Mouse (Mus musculus): ENCODE measurements around the gene Rsph3a. TPM values are rescaled to one million over a fixed set of nuclear protein-coding genes. Genes with fewer than 3 reads are reported as not detected.
"Not testable (repeated sequence)": the region's sequence is repeated elsewhere in the genome, so short reads cannot be mapped to it uniquely, and the experiment has no call there.

The Rsph3a gene
- polyA plus RNA-seq, 1 experiment = 33.6 TPM

DNA sequence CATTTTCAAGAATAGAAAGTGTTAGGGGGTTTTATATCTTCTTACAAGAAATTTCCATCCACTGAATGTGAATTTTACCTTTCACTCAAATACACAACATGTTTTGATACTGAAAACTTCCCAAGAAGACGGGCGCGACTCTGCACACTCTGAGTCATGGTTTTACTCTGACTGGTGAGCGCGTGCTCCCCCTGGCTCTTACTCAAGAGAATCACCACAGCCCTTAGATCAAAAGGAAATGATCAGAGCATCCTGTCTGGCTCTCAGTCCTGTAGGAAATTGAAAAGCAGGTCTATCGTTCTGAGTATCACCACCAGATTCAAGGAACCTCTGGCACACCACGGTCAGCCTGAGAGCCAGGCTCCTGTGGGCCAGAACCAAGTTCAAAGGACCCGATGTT, 5.8 kb upstream of the Rsph3a start:
- H3K27me3 ChIP-seq (ENCODE audit: control insufficient read depth, insufficient read depth, low read length) = no peaks in the 10 kb centered on the region
- no peak overlapping the region for H3K27ac ChIP-seq (ENCODE audit: insufficient read depth, low read length)
- no peak overlapping the region for H3K4me3 ChIP-seq (replicated peaks; ENCODE audit: insufficient read depth, low read depth, low read length)
- DNase-seq = no peak
- no peak for TF ChIP-seq POLR2A (IDR thresholded peaks at IDR 0.05; ENCODE audit: borderline replicate concordance, insufficient read depth, low read length)
- TF ChIP-seq CTCF (IDR thresholded peaks at IDR 0.05; ENCODE audit: borderline replicate concordance, insufficient read depth, low read depth, low read length) = no peak
- H3K4me1 ChIP-seq (ENCODE audit: control insufficient read depth, insufficient read depth, low read length) = no peaks in the 10 kb centered on the region
- WGBS = 59% methylated on average over 8 of the region's 8 CpGs

DNA sequence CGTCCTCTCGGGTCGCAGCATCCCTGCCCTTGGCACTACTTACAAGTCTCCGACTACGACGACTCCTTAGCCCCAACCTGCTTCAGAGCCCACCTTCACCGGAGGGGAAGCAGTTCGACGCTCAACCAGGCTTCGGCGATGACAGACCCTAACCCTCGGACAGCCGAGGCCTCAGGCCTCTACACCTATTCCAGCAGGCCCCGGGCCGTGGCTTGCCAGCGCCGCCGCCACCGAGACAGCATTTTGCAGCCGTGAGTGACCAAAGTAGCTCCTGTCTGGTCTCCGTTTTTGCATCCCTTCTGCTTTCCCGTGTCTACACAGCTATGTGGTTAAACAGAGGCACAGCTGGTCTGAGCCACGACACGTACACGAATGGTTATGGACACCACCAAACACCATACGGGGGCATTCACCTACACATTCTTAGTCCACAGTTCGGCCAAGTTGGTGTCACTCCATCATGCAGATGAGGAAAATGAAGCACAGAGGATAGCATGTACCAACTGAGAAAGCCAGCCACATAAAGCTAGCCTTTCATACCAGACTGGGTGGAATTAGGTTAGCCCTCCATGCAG, 726 bp downstream of the Rsph3a start:
- 0% methylated on average over 20 of the region's 27 CpGs for WGBS
- not testable (repeated sequence) for H3K27me3 ChIP-seq (ENCODE audit: control insufficient read depth, insufficient read depth, low read length); DNase-seq; H3K4me1 ChIP-seq (ENCODE audit: control insufficient read depth, insufficient read depth, low read length)
- Histone ChIP-seq H3K27ac (ENCODE audit: insufficient read depth, low read length) (peak overlapping the region; percentile 66; the same call in 1 of the 2 replicates), H3K4me3 (replicated peaks; ENCODE audit: insufficient read depth, low read depth, low read length) (peak overlapping the region; percentile 96)

DNA sequence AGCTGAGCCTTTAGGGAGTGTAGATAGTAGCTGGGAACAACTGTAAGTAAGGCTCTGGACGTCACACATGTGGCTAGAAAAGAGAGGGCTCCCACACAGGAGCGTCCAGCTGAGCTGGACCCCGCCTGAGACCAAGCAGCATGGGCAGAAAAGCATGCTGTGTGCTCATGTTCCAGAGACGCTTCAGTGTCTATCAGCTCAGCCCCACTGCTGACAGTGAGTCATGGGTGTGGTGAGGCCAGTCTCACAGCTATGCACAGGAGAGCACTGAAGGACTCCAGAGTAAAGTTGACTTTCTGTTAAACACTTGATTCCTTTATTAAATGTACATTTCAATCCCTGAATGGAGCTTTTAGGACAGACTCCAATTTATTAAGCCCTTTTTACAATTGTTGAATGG, 5.9 kb downstream of the Rsph3a start:
- no CpG with 5 or more reads among the region's 4 CpGs for WGBS
- H3K27ac ChIP-seq (ENCODE audit: insufficient read depth, low read length); H3K4me1 ChIP-seq (ENCODE audit: control insufficient read depth, insufficient read depth, low read length); DNase-seq; H3K27me3 ChIP-seq (ENCODE audit: control insufficient read depth, insufficient read depth, low read length); H3K4me3 ChIP-seq (replicated peaks; ENCODE audit: insufficient read depth, low read depth, low read length): not testable (repeated sequence)

DNA sequence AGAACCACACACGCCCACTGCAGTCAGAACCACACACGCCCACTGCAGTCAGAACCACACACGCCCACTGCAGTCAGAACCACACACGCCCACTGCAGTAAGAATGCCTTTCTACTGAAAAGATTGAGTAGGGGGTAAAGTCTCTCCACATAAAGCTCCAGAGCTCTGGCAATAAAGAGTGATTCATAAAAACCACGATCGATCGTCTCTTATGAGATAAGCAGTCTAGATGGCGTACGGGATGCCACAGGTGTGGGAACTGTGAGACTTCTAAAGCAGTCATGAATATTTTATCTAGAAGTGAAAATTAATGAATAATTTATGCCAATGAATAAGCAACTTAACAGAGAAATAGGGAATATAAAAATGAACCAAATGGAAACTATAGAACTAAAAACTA, 11.8 kb downstream of the Rsph3a start:
- H3K27me3 ChIP-seq (ENCODE audit: control insufficient read depth, insufficient read depth, low read length) = not testable (repeated sequence)
- WGBS = 96% methylated on average over 9 of the region's 9 CpGs

DNA sequence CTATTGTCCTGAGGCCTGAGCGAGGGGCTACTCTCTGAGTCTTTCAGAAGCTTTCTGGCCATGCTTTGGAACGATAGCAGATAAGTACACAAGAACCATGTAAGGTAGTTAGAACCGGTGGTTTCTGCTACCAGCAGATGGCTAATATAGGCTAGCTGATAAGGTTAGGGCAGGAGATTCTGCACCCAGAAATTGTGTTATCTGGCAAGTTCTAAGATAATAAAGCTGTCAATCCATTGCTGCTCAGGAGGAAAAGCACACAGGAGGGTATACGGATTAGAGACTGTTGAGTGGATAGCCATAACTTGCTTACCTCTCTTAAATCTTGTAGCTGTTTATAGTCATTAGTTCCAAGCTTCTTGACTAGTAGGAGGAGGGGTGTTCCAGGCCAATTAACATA, 17.9 kb downstream of the Rsph3a start:
- 98% methylated on average over 4 of the region's 4 CpGs for WGBS
- not testable (repeated sequence) for H3K27ac ChIP-seq (ENCODE audit: insufficient read depth, low read length)

More for the DNA sequence above, 11.8 kb downstream of the Rsph3a start:
- not testable (repeated sequence) for H3K4me1 ChIP-seq (ENCODE audit: control insufficient read depth, insufficient read depth, low read length); H3K27ac ChIP-seq (ENCODE audit: insufficient read depth, low read length); DNase-seq; H3K4me3 ChIP-seq (replicated peaks; ENCODE audit: insufficient read depth, low read depth, low read length)

DNA sequence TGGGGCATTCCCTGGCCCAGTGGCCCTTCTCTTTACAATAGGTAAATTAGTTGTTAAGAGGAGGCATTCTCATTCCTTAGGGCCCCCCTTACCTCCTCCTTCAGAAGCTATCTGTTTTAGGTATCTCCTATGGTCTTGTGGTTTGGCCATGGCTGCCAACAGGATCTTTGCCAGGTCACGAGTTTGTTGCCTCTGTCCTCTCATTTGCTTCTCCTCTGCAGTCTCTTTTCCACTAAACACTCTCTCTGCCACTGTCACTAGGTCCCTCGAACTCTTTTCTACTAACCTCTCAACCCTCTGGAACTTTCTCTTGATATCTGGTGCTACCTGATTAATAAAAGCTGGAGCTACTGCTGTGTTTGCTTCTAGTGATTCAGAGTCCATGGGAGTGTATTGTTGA, 19.0 kb downstream of the Rsph3a start:
- H3K4me1 ChIP-seq (ENCODE audit: control insufficient read depth, insufficient read depth, low read length); H3K27ac ChIP-seq (ENCODE audit: insufficient read depth, low read length); H3K27me3 ChIP-seq (ENCODE audit: control insufficient read depth, insufficient read depth, low read length); H3K4me3 ChIP-seq (replicated peaks; ENCODE audit: insufficient read depth, low read depth, low read length); DNase-seq: not testable (repeated sequence)
- 75% methylated on average over 2 of the region's 2 CpGs for WGBS

More for the DNA sequence above, 17.9 kb downstream of the Rsph3a start:
- H3K4me1 ChIP-seq (ENCODE audit: control insufficient read depth, insufficient read depth, low read length); H3K27me3 ChIP-seq (ENCODE audit: control insufficient read depth, insufficient read depth, low read length); DNase-seq; H3K4me3 ChIP-seq (replicated peaks; ENCODE audit: insufficient read depth, low read depth, low read length): not testable (repeated sequence)

DNA sequence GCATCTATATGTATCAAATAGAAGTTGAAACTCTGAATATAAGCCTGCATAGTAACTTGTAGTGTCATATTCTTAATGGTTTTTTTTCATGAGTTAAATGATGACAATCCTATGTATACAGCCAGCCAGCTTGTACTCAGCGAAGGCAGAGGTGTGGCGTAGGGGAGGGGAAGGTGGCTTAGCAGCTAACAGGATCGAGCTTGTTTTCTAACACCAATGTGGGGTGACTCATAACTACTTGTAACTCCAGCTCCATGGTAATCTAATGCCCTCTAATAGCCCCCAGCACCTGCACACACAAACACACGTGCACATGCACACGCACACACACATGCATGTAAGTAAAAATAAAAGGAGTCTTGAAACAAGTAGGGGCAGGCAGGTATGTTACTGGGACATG, 23.1 kb downstream of the Rsph3a start:
- WGBS = 100% methylated on average over 4 of the region's 5 CpGs
- H3K27me3 ChIP-seq (ENCODE audit: control insufficient read depth, insufficient read depth, low read length); H3K4me1 ChIP-seq (ENCODE audit: control insufficient read depth, insufficient read depth, low read length); DNase-seq; H3K4me3 ChIP-seq (replicated peaks; ENCODE audit: insufficient read depth, low read depth, low read length); H3K27ac ChIP-seq (ENCODE audit: insufficient read depth, low read length): not testable (repeated sequence)

DNA sequence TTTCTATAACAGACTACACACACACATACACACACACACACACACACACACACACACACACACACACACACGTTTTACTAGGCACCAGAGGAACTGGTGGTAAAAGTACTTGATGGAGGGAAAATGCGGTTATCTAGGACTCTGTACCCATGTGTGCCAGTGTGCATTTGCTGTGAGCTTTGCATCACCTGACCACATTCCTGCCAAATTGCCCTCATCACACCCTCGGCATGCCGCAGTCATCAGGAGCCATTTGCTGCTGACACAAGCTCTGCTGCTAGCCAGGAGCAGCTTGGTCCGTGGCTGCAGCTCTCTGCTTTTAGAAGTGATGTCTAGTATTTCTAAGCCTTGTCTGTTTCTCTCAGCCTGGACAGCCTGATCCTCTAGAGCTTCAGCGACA, 24.4 kb downstream of the Rsph3a start:
- WGBS = 24% methylated on average over 2 of the region's 6 CpGs
- not testable (repeated sequence) for DNase-seq; H3K27ac ChIP-seq (ENCODE audit: insufficient read depth, low read length); H3K27me3 ChIP-seq (ENCODE audit: control insufficient read depth, insufficient read depth, low read length); H3K4me3 ChIP-seq (replicated peaks; ENCODE audit: insufficient read depth, low read depth, low read length); H3K4me1 ChIP-seq (ENCODE audit: control insufficient read depth, insufficient read depth, low read length)

DNA sequence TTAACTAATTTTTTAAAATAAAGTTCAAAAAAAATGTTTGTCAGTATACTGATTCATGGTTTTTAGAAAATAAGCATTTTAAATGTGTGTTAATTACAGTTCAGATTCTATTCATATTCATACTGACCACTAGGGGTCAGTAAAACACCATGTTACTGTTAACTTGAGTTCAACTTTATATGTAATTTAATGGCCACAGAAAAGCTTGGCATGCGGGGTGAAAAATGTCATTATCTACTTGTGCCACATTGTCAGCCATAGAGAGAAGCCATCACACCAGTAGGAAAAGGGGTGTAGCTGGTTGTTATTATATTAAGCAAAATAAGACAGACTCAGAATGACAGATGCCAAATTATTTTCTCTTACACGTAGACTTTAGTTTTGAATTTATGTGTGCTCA, 38.1 kb downstream of the Rsph3a start:
- H3K4me3 ChIP-seq (replicated peaks; ENCODE audit: insufficient read depth, low read depth, low read length); H3K27ac ChIP-seq (ENCODE audit: insufficient read depth, low read length); H3K4me1 ChIP-seq (ENCODE audit: control insufficient read depth, insufficient read depth, low read length); DNase-seq; H3K27me3 ChIP-seq (ENCODE audit: control insufficient read depth, insufficient read depth, low read length): not testable (repeated sequence)
- WGBS = 77% methylated on average over 1 of the region's 2 CpGs

DNA sequence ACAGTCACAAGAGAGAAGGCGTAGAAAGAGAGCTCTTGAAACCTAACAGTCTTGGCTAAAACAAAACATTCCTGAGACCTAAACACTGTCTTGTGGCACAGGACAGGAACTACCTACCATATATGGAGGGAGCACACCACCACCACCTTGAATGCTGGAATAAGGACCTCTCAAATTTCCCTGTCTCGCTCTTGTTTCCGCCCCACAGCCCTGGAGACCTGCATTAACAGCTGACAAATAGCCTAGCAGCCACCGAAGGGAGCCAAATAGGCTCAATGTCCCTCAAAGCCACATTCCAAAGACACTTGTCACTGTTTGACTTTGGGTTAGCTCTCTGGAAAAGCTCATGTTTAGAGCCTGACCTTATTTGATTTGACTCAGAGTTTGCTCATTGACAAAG, 40.2 kb downstream of the Rsph3a start:
- not testable (repeated sequence) for H3K27ac ChIP-seq (ENCODE audit: insufficient read depth, low read length); DNase-seq; H3K27me3 ChIP-seq (ENCODE audit: control insufficient read depth, insufficient read depth, low read length); H3K4me1 ChIP-seq (ENCODE audit: control insufficient read depth, insufficient read depth, low read length); H3K4me3 ChIP-seq (replicated peaks; ENCODE audit: insufficient read depth, low read depth, low read length)
- WGBS = 55% methylated on average over 4 of the region's 4 CpGs

DNA sequence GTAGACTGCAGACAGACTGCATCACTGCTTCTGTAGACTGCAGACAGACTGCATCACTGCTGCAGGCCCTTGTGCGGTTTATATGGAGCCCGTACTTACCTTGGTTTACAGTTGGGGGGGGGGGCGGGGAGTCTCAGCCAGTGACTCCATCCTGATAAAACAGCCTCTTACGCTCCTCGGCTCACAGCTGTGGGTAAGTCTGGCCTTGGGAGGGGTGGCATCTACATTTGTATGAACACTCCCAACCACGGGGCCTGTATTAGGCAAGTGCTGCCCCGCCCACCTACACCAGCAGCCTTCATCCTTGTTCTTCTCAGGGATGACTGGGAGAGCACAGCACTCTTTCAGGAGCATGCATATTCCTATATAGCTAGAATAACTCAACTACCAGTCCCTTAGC, 41.6 kb downstream of the Rsph3a start:
- H3K4me1 ChIP-seq (ENCODE audit: control insufficient read depth, insufficient read depth, low read length); H3K27ac ChIP-seq (ENCODE audit: insufficient read depth, low read length); H3K27me3 ChIP-seq (ENCODE audit: control insufficient read depth, insufficient read depth, low read length); DNase-seq; H3K4me3 ChIP-seq (replicated peaks; ENCODE audit: insufficient read depth, low read depth, low read length): not testable (repeated sequence)
- WGBS = 78% methylated on average over 7 of the region's 7 CpGs

DNA sequence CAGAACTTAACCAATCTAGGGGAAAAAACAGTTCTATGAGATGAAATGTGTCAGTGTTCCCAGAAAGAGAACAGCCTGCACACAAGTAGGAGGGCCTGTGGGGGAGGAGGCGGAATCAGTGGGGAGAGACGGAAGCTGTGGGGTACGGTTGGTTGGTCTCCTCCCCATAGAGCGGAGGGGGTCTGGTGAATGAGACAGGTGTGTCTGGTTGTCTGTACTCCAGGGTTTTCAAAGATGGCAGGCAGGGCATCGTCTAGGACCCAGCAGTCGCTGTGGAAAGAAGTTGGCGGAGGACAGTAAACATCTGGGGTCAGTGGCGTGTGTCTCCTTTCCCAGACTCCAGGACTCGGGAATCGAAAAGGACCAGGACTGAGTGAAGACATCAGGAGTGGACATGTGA, 57.8 kb downstream of the Rsph3a start:
- H3K27ac ChIP-seq (ENCODE audit: insufficient read depth, low read length); DNase-seq; H3K27me3 ChIP-seq (ENCODE audit: control insufficient read depth, insufficient read depth, low read length); H3K4me3 ChIP-seq (replicated peaks; ENCODE audit: insufficient read depth, low read depth, low read length); H3K4me1 ChIP-seq (ENCODE audit: control insufficient read depth, insufficient read depth, low read length): not testable (repeated sequence)
- 68% methylated on average over 10 of the region's 10 CpGs for WGBS

DNA sequence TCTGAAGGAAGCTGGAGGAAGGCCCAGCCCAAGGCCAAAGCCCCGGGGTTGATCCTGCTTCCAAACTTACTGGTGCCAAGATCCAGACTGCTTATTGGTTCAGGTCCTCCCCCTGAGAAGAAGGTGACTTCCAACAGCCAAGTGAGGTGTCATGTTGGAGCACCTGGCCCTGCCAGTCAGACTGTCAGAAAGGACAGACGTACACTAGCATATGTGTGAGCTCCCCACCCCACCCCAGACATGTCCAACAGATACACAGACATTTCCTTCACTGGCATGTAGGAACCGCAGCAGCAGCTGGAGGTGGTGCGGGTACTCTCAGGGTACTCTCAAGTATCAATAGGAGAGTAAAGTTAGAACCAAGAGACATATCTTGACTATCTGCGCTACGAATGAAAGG, 61.4 kb downstream of the Rsph3a start:
- H3K4me3 ChIP-seq (replicated peaks; ENCODE audit: insufficient read depth, low read depth, low read length); H3K27ac ChIP-seq (ENCODE audit: insufficient read depth, low read length); H3K4me1 ChIP-seq (ENCODE audit: control insufficient read depth, insufficient read depth, low read length); DNase-seq; H3K27me3 ChIP-seq (ENCODE audit: control insufficient read depth, insufficient read depth, low read length): not testable (repeated sequence)
- 57% methylated on average over 2 of the region's 6 CpGs for WGBS
